Mouse (Mus musculus) kidney, adult 11 months (tissue): ENCODE results near the gene Nrp1.

Source experiments
- DNase-seq: peaks from one replicate; pipeline ENCODE4 v3.0.0; 2022

The Nrp1 gene

DNA sequence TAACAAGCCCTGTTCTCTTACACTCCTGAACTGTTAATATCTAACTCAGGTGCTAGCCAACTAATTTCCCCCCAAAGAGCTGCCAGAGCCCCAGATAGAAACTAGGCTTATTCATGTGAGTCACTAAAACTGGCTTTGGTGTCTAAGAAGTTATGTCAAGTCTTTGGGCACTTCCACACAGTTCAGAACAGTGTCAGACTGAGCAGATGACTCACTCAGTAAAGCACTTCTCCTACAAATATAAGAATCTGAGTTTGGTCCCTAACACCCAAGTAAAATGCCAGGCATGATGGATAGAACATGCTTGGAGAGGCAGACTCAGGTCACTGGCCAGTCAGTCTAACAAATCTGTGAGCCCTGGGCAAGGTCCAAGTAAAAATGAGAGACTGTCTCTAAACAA, 65.4 kb downstream of the Nrp1 start:
- no peak for DNase-seq

DNA sequence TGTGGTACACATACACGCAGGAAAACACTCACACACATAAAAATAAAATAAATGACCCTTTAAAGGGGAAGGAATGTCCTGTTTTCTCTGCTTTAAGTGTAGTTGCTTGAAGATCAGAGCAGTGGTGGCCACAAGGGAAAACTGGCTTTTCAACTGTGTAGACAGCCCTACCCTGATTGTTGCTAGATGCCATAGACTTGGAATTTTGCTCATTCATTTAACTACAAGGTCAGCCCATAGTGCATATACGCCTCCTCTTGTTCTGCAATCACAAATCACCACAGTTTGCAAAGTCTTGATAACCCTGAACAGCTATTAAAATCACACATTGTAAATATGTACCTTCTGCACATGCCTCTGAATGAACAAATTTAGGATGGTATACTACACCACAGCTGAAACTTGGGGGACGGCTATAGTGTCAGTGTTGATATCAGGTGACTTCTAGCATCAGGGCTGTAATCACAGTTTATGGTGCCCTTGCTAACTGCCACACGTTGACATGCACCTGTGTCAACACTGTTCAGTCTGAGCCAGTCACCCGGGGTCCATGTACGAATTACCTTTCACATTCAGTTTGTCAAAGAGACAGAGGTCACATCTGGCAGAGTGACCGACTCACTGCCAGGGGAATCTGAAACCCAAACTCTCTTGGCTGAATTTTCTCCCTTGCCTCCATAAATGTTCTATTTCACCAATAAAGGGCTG, 66.4 kb downstream of the Nrp1 start:
- DNase-seq, result no peak

DNA sequence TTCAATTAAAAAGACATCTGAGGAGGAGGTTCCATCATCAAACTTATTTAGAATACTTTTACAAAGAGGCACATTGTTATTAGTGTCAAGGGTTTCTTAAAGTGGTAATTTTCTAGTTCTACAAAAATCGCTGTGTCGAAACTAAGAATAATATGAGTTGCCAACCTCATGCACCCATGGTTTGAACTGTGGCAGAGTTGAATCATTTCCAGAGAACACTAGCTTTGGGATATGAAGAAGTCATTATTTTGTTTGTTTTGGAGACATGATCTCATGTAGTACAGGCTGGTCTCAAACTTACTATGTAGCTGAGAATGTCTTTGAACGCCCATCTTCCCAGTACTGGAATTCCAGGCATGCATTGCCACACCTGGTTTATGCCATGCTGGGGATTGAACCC, 68.7 kb downstream of the Nrp1 start:
- DNase-seq, result no peak

DNA sequence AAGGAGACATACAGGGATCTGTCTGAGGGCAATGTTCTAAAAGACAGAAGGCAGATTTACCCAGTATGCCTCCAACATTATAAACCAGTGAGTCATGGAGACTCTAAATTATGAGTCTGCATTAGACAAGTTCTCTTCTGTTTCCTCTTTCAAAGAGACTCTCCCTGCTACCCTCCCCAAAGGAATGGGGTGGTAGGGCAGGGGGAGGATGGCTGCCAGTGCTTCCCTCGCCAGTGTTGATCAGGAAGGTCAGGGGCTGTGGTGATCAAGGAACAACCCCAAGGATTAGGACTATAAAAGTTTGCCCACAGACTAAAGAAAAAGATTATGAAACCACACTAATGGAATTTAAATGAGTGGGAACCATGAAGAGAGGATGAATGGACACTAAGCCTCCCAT, 70.6 kb downstream of the Nrp1 start:
- no peak for DNase-seq

DNA sequence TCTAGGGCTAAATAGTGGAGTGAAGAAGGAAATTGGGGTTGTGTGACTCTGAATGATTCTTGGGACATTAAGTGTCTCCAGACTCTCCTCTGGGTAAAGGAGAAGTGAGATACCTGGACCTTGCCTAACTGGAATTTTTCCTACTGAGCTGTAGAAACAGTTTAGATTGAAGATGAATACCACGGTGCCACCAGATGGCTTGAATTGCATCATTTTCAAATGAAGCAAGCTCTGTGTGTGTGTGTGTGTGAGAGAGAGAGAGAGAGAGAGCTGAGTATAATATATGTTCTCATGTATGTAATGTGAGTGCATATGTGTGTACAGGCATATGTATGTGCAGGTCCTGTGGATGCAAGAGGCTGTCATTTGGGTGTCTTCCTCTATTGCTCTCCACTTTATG, 72.7 kb downstream of the Nrp1 start:
- DNase-seq, result no peak

DNA sequence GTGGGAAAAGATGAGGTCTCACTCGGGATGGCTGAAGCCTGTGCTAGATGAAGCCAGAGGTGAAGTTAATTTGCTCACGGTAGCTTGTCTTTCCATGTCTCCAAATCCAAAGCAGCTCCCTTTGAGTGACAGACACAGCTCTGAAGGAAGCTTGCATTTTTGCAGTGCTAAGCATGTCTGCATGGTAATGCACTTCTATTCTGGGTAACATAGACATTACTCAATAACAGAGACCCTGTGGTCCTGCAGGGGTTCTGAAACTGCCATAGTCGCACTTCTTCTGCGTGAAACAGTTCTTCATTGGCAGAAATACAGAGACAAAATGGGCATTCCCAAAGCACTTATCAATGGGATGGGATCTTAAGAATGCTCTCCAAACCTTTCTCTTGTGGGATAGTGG, 77.3 kb downstream of the Nrp1 start:
- no peak for DNase-seq

DNA sequence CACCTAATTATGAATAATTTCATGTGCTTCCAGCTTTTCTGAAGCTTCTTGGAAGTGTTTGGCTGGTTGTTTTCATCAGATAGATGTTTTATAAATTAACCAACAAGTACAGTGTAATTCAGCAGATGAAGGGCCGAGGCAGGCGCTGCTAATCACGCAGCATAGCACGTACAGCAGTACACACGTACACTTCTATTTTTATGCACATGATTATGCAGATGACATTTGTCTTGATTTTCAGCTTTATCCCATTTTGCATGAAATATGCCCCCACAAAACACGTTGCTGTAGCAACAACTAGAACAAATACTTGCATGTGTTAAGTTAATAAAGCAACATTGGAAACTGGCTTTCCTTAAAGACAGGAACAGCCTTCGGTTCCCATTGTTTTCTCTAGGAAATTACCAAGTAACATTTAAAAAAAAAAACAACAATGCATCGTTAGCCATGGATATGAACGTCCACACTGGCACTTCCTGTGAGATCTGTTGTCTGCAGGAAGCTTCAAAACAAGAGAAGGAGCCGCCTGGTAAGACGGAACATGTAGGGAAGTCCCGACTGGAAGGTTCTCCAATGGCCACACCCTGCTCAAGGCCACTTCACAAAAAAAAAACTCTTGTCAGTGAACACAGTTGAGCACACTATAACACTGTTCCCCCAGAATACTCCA, 78.9 kb downstream of the Nrp1 start:
- DNase-seq, result no peak

DNA sequence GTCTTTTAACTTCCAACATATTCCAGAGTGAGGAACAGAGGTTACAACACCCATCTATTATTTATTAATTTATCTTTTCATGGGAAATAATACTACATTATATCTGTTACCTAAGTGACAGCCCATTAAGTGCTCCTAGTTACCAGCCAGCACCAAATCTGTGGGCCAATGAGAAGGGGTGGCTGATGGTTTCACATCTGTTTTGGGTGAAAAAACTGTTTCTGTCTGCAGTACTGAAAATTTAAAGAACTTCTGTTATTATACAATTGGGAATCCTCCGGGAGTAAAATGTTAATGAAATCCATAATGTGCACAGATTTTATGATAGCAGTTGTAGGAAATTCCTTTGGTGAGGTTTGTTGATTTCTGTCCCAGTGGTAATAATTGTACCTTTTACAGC, 83.0 kb downstream of the Nrp1 start:
- DNase-seq, result no peak

DNA sequence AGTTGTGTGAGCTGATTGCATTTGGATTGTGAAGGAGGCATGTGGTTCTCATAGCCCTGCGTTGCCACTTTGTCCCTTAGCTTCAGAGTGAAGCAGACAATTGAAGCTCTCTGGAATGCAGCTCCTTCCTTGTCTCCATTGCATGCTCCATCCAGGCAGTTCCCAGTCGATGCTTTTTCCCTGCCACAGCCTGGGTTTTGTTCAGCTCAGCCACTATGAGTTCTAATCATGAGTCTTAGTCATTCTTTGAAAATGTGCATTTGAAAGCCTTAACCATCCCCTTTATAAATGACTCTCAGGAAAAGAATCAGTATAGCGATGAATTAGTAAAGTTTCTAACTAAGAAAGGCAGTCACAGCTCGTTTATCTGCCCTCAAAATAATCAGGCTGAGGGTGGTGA, 87.2 kb downstream of the Nrp1 start:
- no peak for DNase-seq

DNA sequence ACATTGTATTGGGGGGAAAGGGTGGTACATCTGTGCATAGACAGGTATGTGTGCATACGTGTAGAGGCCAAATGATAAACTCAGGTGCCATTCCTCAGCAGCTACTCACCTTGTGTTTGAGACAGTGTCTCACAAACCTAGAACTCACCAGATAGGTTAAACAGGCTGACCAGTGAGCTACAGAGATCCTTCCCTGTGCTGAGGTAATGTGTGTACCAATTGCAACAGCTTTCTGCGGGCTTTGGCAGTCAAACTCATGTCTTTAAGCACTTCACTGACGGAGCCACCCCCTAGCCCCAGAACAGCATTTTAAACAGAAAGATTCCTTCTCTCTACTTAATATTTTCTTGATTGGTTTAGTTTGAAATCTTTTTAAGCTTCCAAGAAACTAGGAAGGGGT, 88.2 kb downstream of the Nrp1 start:
- DNase-seq, result no peak

DNA sequence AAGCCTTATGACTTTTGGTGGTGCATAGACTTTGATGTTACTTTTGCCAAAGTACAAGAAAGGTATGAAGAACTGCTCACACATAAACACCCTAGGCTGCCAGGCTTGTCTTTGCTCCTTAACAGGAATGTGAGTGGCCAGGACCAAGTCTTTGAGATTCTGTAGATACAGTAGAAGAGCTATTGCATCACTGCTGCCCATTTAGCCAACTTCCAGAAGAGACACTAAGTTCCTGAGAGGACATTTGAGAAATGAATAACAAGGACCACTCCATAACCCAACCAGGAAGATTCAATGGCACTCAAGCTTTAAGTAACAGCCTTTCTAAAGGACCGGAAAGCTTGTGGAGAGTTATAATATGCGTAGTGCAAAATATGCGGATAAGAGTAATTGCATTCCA, 88.9 kb downstream of the Nrp1 start:
- DNase-seq, result no peak

DNA sequence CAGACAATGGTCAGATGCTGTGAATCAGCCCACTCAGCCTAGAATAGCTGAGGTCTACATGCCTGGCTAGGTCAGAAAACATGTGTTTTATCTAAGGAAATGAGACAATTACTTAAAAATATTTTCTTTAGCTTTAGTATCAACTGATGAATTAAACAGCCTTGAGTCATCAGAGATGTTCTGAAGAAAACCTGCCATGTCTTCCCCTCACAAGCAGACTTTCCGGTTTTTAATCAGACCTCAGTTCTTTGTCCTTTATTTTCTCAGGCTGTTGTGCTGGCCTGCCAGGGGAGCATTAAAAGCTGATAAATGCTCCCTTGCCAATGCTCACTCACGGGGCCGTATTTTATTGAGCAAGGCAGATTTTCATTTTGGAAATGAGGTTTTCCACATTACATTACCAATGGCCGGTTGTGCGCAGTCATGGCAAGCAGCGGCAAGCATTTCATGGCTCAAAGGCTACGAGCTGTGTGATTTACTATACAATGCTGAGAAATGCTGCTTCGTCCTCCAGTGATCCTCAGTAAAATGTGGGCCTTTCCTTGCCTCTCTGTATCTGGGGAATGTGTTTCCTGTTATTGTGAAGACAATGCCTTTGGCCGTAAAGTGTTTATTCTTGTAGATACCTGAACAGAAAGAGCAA, 92.1 kb downstream of the Nrp1 start:
- no peak for DNase-seq

DNA sequence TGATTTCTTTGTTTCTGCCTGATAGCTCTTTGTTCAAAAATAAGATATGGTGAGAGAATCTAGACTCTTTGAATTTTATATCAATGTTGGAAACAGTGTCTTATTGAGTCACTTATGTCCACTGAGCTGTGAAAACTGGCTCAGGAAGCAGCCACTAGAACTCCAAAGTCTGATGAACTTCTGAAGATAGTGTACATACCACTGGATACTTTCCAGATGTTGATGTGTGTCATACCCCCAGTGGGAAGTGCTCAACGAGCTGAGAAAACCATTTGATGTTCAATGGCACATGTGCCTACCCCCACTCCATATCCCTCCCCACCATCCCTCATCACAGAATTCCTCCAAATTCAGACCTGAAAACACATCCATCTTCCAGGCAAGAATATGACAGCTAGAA, 92.7 kb downstream of the Nrp1 start:
- DNase-seq, result no peak

DNA sequence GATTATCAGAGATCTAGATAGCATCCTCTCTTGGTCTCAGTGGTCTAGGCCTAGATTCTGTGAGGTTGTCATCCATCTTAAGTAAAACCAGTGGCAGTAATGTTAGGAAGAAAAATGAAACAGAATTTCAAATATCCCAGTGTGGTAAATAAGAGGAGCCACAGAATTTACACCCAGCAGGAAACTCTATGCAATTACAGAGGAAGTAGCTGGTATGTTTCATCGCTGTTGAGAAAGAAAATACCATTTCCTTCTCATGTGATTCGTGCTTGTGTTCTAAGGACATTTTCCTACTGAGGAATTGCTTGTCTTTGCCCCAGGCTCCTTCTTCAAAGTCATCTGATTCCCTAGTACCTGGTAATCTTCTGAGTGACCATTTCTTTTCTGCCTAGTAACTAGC, 95.1 kb downstream of the Nrp1 start:
- DNase-seq, result no peak

DNA sequence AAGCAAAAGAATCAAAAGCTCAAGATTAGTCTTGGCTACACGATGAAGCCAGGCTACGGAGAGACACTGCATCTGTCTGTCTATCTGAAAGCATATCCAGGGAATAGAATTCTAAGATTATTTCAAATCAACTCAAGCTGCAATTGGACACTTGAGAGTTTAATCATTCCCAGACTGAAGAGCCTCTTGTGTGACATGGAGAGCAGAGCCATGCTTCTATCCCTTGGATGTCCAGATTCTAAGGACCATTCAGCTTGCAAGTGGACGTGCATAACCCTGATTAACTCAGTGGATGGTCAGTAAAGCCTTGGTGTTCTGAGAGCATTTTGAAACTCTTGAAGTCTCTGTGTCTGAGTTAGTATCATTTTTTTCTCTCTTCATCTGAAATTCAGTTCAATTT, 95.6 kb downstream of the Nrp1 start:
- DNase-seq, result no peak

DNA sequence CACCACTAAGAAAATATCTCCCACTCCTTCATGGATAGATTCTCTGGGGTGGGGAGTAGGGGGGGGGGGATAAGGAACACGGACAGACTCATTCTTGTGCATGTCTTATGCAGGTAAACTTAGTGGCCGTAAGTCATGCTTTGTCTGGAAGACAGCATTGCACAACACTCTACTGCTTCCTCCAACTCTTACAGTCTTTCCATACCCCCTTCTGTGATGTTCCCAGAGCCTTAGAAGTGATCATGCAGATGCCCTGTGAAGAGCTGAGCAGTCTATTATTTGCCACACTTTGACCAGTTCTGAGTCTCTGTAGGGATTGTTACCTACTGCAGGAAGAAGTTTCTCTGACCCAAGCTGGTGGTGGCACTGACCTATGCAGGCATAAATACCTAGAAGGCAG, 98.9 kb downstream of the Nrp1 start:
- no peak for DNase-seq

DNA sequence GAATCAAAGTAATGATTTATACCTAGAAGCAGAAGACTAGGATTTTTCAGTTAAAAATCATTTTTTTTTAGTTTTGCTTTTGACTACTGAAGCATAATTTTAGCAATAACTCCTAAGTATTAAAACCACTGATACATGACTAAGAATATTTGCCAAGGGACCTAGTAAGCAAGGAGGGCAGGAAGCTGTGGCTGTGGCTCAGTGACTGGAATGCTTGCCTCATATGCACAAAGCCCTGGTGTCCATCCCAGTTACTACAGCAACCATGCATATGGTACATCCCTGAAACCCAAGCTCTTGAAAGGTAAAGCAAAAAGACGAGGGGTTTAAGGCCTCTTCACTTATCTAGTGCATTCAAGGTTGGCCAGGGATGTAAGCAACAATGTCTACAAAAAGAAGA, 101.3 kb downstream of the Nrp1 start:
- no peak for DNase-seq

DNA sequence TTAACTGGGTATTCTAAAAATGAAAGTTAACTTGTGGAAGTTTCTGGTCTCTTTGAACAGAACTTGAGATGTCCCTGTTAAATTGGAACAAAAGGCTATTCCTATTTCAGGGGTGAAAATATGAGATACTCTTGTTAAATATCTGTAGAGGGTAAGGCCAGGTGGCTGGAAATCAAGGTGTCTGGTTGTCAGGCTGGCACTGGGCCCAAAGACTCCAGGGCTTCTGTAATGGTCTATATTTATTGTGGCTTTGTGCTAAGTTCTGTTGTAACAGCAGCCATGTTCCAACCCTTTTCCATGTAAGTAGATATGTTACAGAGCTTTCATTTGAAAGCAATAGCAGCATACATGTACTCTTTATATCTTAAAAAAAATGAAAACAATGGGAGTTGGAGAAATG, 103.3 kb downstream of the Nrp1 start:
- DNase-seq, result no peak

DNA sequence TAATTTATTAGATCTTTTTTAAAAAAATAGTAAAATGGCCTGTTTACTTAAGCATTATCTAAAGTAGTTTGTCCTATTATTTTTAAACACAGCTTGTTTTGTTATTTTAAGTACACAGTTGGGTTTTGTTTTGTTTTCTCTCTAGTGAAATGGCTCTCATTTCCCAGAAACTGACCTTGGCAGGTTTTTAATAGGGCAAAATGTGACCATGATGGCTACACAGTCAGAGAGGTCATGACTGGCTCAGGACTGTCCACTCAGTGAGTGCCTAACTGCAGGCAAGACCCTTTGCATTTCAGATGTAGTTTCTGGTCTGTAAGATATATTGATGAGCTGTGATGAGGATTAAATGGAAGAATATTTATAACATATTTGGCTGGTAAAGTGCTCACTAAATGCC, 104.8 kb downstream of the Nrp1 start:
- DNase-seq, result no peak

DNA sequence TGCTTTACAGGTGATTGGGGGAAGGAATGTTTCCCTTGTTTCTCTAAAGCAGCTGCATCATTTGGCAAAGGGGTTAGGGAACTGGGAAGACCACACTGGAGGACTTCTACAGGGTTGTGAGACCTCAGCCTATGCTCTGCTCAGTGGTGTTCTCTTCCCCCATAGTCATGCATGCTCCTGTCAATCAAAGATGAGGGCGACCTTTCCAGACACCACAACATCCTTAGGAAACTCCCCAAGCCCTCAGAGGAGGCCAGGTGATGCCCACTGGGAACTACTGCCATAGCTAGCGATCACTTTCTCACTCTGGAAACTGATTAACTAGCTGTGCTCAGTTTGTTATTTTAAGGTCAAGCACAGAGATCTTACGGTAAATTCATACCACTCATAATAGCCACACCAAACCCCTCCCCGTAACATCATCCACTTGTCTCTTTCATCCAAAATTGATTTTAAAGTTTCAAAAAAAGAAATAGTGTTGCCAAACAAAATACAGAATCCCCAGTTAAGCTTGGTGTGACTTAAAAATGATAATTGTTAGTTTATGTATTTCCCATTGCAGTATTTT, 105.7 kb downstream of the Nrp1 start:
- DNase-seq, result no peak

DNA sequence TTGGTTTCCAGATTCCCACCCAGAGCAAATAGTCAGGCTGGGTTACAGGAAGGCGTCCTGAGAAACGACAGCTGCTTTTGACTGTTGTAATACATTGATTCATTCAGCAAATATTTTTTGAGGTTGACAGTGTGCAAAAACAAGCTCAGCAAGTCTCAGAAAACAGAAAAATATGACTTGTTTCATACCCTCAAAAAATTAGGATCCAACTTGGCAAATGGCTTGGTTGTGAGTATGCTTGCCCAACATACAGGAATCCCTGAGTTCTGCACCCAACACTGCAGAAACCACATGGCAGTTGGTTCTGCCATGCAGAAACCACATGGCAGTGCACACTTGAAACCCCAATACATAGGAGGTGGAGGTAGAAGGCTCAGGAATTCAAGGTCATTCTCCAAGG, 107.1 kb downstream of the Nrp1 start:
- no peak for DNase-seq

DNA sequence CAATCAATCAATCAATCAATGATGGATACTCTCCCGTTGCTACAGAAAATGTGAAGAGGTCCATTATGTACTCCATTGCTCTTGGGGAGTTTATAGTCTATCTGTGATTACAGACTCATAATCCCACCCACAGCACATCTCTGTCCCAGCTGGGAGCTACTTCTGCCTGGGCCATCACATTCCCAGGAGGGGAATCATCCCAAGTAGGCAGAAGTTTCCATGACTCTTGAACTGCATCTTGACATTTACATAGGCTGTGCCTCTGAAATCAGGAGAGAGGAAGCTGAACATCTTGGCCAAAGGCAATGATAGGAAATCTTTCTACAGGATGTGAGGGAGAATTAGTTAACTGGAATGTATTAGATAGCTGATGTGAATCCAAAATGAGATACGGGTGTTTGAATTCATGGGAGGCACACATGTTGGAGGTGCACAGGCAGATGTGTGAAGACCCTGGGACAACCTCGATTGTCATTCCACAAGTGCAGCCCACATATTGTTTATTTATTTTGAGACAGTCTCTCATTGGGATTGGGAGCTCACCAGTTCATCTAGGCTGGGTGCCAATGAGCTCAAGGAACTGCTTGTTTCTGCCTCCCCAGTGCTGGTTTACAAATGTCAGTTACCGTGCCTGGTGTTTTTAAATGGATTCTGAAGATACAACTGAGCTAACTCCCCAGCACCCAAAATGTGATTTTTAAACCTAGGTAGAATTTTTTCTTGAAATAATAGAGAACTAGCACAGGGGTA, 108.5 kb downstream of the Nrp1 start:
- no peak for DNase-seq

DNA sequence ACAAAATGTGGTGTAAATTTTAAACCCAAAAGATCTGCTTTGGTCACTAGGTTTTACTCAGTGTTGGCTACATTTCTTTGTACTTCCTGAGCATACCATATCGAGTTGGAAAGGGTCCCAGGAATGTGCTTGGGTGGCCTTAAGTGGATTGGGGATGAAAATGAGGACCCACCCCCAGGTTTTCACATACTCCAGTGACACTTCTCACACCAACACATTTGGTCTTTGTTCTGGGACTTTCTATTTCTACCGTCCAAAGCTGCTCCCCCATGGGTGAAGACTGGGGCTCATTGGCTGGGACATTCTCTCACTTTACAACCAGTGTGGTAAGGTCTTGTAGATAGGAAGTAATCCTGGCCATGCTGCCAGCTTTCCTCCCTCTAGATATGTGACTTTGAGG, 111.7 kb downstream of the Nrp1 start:
- no peak for DNase-seq

DNA sequence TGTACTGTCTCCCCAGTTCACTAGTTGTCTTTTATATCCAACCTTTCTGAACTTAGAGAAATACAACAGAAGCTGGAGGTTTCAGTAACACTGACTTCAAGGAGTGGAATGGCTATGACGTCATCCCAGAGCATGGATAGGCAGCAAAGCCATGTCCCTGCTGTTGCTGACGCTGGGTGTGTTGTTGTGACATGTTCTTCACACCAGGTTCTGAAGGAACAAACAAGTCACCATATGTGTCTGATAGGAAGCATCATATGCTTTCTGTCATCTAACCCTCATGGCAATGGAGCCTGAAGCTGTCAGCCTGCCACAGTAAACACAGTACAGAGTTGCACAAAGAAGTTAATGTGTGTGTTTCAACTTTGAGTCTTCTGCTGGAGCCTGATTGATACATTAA, 112.8 kb downstream of the Nrp1 start:
- no peak for DNase-seq
